Mouse (Mus musculus) myocyte (in vitro differentiated cells): ENCODE data around the gene Znrf1.

ENCODE experiments used
- CEBPB ChIP-seq: IDR thresholded peaks from 2 replicates; pipeline ENCODE4 v1.6.1; 2011; ENCODE audit warnings: mild to moderate bottlenecking, moderate library complexity; ENCODE audit not compliant: poor library complexity, insufficient read depth, severe bottlenecking
- E2F4 ChIP-seq: IDR thresholded peaks from one replicate; pipeline ENCODE4 v1.6.1; 2011; ENCODE audit warnings: mild to moderate bottlenecking, control low read depth, moderate library complexity; ENCODE audit not compliant: insufficient read depth
- MAX ChIP-seq: IDR thresholded peaks from one replicate; pipeline ENCODE4 v1.6.1; 2011; ENCODE audit warnings: low read depth, mild to moderate bottlenecking, control low read depth
- MYOG ChIP-seq, 3 experiments: IDR thresholded peaks; one replicate each; pipeline ENCODE4 v1.6.1; 2011; ENCODE audit warnings: control low read depth in 2 of 3, low read depth in 2 of 3, mild to moderate bottlenecking in 2 of 3; ENCODE audit not compliant: insufficient read length in 2 of 3, control insufficient read depth in 1 of 3, insufficient read depth in 1 of 3
- POLR2A ChIP-seq: IDR thresholded peaks from one replicate; pipeline ENCODE4 v1.6.1; 2011; ENCODE audit warnings: low read depth, mild to moderate bottlenecking, control low read depth, moderate library complexity; ENCODE audit not compliant: insufficient read length
- POLR2AphosphoS2 ChIP-seq: IDR thresholded peaks from one replicate; pipeline ENCODE4 v1.6.1; 2011; ENCODE audit warnings: low read depth, control low read depth; ENCODE audit not compliant: insufficient read length
- TCF12 ChIP-seq: IDR thresholded peaks from one replicate; pipeline ENCODE4 v1.6.1; 2011; ENCODE audit warnings: mild to moderate bottlenecking, control low read depth; ENCODE audit not compliant: poor library complexity, insufficient read depth, severe bottlenecking
- USF1 ChIP-seq: IDR thresholded peaks from one replicate; pipeline ENCODE4 v1.6.1; 2011; ENCODE audit warnings: low read depth, mild to moderate bottlenecking, control low read depth, moderate library complexity

- no peak for TF ChIP-seq POLR2A
- TF ChIP-seq TCF12: no peak
- no peak for TF ChIP-seq MAX
- TF ChIP-seq CEBPB: no peak
- TF ChIP-seq E2F4: no peak
- no peak for TF ChIP-seq USF1
- TF ChIP-seq MYOG (IDR thresholded peaks at IDR 0.05; ENCODE audit: control insufficient read depth in 1 of 3, insufficient read depth in 1 of 3, insufficient read length in 2 of 3, low read depth in 2 of 3): no peak
- TF ChIP-seq POLR2AphosphoS2: no peak
Measured at GRCm38 (mm10) chr8:111576501-111576900, 40.6 kb downstream of the Znrf1 start.
